Mouse (Mus musculus) limb, embryonic 10.5 days (tissue): ENCODE results near the gene Nrm. TPM values are rescaled to one million over a fixed set of nuclear protein-coding genes. Genes with fewer than 3 reads are reported as not detected.
A peak's percentile ranks its signal among the peaks of the same experiment; 100 is the strongest.

ENCODE experiments used
- DNase-seq: peaks from one replicate; pipeline ENCODE4 v3.0.0-alpha.2; 2017; ENCODE audit warnings: low spot score
- H3K27ac ChIP-seq: fragments of 300-500 bp; sonication (generic); 2 replicates; pipeline ENCODE4 v1.5.1; 2016; ENCODE audit warnings: mild to moderate bottlenecking
- H3K27me3 ChIP-seq: fragments of 300-500 bp; sonication (generic); 2 replicates; pipeline ENCODE4 v1.6.1; 2016; ENCODE audit warnings: low read depth, mild to moderate bottlenecking; ENCODE audit not compliant: poor library complexity, severe bottlenecking
- H3K36me3 ChIP-seq: fragments of 300-500 bp; sonication (generic); 2 replicates; pipeline ENCODE4 v1.6.1; 2016; ENCODE audit warnings: mild to moderate bottlenecking, moderate library complexity
- H3K4me1 ChIP-seq: fragments of 300-500 bp; sonication (generic); 2 replicates; pipeline ENCODE4 v1.6.1; 2016
- H3K4me3 ChIP-seq: fragments of 300-500 bp; sonication (generic); 2 replicates; pipeline ENCODE4 v1.5.1; 2016; ENCODE audit warnings: mild to moderate bottlenecking, moderate library complexity
- H3K9me3 ChIP-seq: fragments of 300-500 bp; sonication (generic); replicated peaks from 2 replicates; pipeline ENCODE4 v1.6.1; 2016; ENCODE audit warnings: mild to moderate bottlenecking
- WGBS: fragments of 180-500 bp; shearing (Covaris S2); methylation state at CpG from one replicate; pipeline ENCODE4 v1.1.7; 2016; 5-methylcytosine and 5-hydroxymethylcytosine counted together
- polyA plus RNA-seq: library from polyadenylated mRNA; unstranded; fragments of >200 nt; fragmentation: Nextera tagmentation; extraction: Ambion mirVana; gene quantifications from 2 replicates; pipeline ENCODE4 v1.2.1, GENCODE M21; 2016

Nrm gene
- polyA plus RNA-seq, 1 experiment from 2014 or later, result 67.1 TPM

DNA sequence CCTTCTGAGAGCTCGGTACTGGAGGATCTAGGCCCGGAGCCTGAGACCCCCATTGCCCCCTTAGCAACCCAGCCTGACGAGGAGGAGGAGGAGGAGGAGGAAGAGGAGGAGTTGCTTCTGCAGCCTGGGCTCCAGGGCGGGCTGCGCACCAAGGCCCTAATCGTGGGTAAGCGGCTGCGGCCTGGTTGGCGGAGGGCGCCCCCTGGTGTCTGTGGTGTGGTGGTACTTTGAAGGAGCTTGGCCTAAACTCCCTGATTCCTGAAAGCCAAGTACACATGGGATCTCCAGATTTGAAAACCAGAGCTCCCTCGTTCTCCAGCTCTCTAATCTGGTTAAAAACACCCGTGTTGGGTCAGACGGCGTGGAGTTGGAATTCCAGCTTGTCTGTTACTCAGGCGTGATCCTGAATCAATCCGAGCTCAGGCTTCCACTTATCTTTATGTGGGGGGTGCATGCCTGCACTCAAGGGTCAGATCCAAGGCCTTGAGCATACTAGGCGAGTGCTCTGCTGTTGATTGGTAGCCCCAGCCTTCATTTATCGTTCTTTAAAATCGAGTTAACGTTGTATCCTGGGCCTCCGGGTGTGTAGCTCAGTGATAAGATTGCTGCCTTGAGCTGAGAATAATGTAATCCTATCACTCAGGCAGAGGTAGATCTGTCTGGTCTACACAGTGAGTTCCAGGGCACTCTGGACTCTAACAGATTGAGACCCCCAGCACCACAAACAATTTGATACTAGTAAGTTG, 12.8 kb downstream of the Nrm start:
- peak; percentile 95 for DNase-seq
- H3K27me3 ChIP-seq, result no peaks in the 10 kb centered on the region
- H3K36me3 ChIP-seq, result peaks cover 64% of the 10 kb centered on the region
- H3K4me1 ChIP-seq, result peaks cover 33% of the 10 kb centered on the region
- peak overlapping the region; percentile 54; the same call in 1 of the 2 replicates for H3K27ac ChIP-seq
- no peaks in the 10 kb centered on the region for H3K9me3 ChIP-seq
- 34% methylated on average over 21 of the region's 21 CpGs for WGBS
- H3K4me3 ChIP-seq, result peak overlapping the region; percentile 9; the same call in 1 of the 2 replicates

GRCm38 (mm10) chr17:35874721-35875120, 13.6 kb downstream of the Nrm start:
- Histone ChIP-seq H3K36me3 (peaks cover 64% of the 10 kb centered on the region), H3K4me1 (peaks cover 25% of the 10 kb centered on the region), H3K9me3 (no peaks in the 10 kb centered on the region), H3K27ac (no peak overlapping the region), H3K4me3 (no peak overlapping the region), H3K27me3 (no peaks in the 10 kb centered on the region)
- WGBS, result 86% methylated on average over 6 of the region's 6 CpGs
- no peak for DNase-seq

DNA sequence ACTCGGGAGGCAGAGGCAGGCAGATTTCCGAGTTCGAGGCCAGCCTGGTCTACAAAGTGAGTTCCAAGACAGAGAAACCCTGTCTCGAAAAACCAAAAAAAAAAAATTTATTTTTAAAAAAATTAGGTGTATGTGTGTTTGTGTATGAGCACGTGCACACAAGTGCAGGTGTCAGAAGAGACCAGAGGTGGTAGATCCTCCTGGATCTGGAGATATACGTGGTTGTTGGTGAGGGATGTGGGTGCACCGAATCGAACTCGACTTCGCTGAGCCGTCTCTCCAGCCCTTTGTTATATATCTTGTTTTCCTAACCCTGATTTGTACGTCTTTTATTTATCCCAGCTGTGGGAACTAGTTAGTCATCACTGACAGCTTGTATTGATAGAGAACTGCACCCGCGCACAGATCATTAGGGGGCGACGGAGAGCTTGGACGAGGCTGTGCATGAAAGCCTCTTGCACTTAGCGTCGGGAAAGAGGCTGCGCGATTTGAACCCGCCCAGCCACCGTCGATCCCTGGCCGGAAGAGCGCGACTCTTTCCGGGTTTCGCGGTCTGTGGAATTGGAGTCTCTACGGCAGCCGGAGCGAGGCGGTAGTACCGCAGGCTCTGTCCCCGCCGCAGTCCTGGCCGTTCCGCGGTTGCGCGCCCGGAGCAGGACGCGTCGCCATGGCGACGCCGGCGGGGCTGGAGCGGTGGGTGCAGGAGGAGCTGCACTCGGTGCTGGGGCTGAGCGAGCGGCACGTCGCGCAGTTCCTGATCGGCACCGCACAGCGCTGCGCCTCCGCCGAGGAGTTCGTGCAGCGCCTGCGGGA, 18.3 kb downstream of the Nrm start, which contains the start of gene Dhx16:
Gene Dhx16, plus strand, starts transcription at position 575 of the 813 bp plus-strand sequence.
- Histone ChIP-seq H3K4me1 (peaks cover 12% of the 10 kb centered on the region), H3K9me3 (no peaks in the 10 kb centered on the region), H3K36me3 (peaks cover 58% of the 10 kb centered on the region), H3K27me3 (no peaks in the 10 kb centered on the region), H3K4me3 (peak within 1 kb of the TSS; percentile 98), H3K27ac (peak within 1 kb of the TSS; percentile 86)
- WGBS, result 6% methylated on average over 66 of the region's 66 CpGs
- DNase-seq, result peak; percentile 98

DNA sequence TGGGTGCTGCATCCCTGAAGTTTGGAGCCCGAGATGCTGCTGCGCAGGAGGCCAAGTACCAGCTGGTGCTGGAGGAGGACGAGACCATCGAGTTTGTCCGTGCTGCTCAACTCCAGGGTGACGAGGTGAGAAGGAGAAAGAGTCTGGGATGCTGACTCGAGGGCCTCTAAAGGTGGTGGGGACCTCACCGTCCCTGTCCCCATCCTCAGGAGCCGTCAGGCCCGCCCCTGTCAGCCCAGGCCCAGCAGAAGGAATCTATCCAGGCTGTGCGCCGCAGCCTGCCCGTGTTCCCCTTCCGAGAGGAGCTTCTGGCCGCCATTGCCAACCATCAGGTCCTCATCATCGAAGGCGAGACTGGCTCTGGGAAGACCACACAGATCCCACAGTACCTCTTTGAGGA, 21.8 kb downstream of the Nrm start:
- Histone ChIP-seq H3K9me3 (no peaks in the 10 kb centered on the region), H3K36me3 (peaks cover 68% of the 10 kb centered on the region), H3K27ac (no peak overlapping the region), H3K4me1 (peaks cover 12% of the 10 kb centered on the region), H3K27me3 (no peaks in the 10 kb centered on the region), H3K4me3 (no peak overlapping the region)
- DNase-seq, result no peak
- WGBS, result 91% methylated on average over 17 of the region's 17 CpGs

- 96% methylated on average over 14 of the region's 14 CpGs for WGBS
- H3K27me3 ChIP-seq, result no peaks in the 10 kb centered on the region
- no peaks in the 10 kb centered on the region for H3K9me3 ChIP-seq
- H3K4me3 ChIP-seq, result no peak overlapping the region
- peaks cover 12% of the 10 kb centered on the region for H3K4me1 ChIP-seq
- no peak for DNase-seq
- peaks cover 77% of the 10 kb centered on the region for H3K36me3 ChIP-seq
- no peak overlapping the region for H3K27ac ChIP-seq
Observed at GRCm38 (mm10) chr17:35883777-35884176, 22.7 kb downstream of the Nrm start.

DNA sequence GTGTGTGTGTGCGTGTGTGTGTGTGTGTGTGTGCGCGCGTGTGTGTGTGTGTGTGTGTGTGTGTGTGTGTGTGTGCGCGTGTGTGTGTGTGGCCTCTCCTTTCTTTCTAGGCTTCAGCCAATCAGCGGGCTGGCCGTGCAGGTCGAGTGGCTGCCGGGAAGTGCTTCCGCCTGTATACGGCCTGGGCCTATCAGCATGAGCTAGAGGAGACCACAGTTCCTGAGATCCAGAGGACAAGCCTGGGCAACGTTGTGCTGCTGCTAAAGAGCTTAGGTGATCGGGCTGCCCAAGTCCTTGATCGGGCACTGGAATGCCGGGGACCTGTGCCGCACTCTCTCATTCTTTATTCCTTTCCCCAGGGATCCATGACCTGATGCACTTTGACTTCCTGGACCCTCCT, 26.6 kb downstream of the Nrm start:
- H3K4me3 ChIP-seq, result no peak overlapping the region
- no peak for DNase-seq
- 89% methylated on average over 10 of the region's 17 CpGs for WGBS
- peaks cover 100% of the 10 kb centered on the region for H3K36me3 ChIP-seq
- no peaks in the 10 kb centered on the region for H3K27me3 ChIP-seq
- no peak overlapping the region for H3K27ac ChIP-seq
- no peaks in the 10 kb centered on the region for H3K4me1 ChIP-seq
- H3K9me3 ChIP-seq, result no peaks in the 10 kb centered on the region

GRCm38 (mm10) chr17:35896781-35897643, 35.9 kb downstream of the Nrm start, which contains the start of gene 2310061I04Rik:
2310061I04Rik (minus strand) TSS chr17:35897431.
- H3K36me3 ChIP-seq, result peaks cover 78% of the 10 kb centered on the region
- peak within 1 kb of the TSS; percentile 90 for H3K4me3 ChIP-seq
- peak within 1 kb of the TSS; percentile 96 for H3K27ac ChIP-seq
- DNase-seq, result peak; percentile 94
- H3K4me1 ChIP-seq, result peaks cover 26% of the 10 kb centered on the region
- under 1% methylated on average over 82 of the region's 86 CpGs for whole genome bisulfite sequencing
- H3K27me3 ChIP-seq, result no peaks in the 10 kb centered on the region
- H3K9me3 ChIP-seq, result no peaks in the 10 kb centered on the region

DNA sequence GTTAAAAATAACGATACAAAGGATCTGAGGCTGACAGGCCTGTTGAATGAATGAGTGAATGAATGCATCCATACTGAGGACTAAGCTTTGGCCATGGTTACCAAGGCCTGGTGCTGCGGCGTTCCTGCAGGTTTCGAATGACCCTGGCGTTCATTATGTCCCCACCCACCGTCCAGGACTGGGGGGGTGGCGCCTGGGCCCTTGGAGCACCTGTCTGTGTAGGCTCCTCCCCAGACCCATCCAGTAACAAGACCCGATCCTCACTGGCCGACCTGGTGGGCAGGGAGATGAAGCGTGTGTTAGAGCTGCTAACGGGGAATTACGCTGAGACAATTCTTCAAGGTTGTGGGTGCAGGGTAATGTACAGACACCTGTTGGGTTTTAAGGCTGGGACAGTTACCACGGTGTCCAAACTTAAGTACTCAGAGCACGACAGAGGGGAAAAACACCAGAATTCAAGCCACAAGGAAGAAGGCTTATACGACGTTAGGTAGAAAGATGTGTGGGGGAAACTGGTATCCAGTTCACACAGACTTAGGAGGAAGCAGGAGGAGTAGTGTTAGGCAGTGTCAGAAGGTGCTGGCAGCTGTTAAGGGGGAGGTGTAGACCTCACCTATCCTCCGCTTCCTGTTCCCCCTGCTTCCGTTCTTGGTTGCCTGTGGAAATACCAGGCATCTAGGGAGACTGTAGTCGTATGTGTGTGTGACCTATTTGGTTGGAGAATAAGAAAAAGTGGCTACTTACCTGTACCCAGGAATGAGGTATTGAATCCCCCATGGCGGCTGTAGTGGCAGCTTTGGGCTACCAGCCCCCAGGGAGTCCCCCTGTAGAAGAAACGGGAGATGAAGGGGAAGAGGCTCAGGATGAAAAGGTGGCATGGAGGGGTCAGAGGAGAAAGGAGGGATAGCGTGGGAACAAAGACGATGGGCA, 36.8 kb downstream of the Nrm start:
- H3K27me3 ChIP-seq, result no peaks in the 10 kb centered on the region
- peak overlapping the region; percentile 90 for H3K4me3 ChIP-seq
- H3K4me1 ChIP-seq, result peaks cover 26% of the 10 kb centered on the region
- H3K27ac ChIP-seq, result peak overlapping the region; percentile 96; the same call in 1 of the 2 replicates
- no peaks in the 10 kb centered on the region for H3K9me3 ChIP-seq
- DNase-seq, result peak; percentile 49
- WGBS, result 41% methylated on average over 23 of the region's 23 CpGs
- H3K36me3 ChIP-seq, result peaks cover 78% of the 10 kb centered on the region

DNA sequence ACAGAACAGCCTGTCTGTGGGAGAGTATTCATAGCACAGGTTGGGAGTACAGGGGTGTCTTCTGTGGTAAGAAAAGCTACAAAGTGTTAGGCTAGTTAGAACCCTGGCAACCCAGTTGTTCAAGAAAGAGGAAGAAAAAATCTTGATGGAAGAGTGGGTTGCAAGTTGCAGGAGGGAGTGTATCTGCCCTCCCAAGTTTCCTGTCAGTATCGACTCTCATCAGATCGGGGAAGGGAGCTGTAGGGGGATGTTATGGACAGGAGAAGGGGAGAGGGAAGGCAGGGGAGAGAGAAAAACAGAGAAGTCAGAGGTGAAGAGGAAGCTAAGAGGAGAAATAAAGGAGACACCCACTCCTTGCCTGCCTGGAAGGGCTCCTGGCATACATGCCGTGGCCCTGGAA, 39.5 kb downstream of the Nrm start:
- peaks cover 22% of the 10 kb centered on the region for H3K4me1 ChIP-seq
- peaks cover 80% of the 10 kb centered on the region for H3K36me3 ChIP-seq
- H3K27ac ChIP-seq, result no peak overlapping the region
- WGBS, result 90% methylated on average over 3 of the region's 3 CpGs
- H3K27me3 ChIP-seq, result no peaks in the 10 kb centered on the region
- H3K4me3 ChIP-seq, result no peak overlapping the region
- H3K9me3 ChIP-seq, result no peaks in the 10 kb centered on the region
- DNase-seq, result no peak

GRCm38 (mm10) chr17:35903343-35903991, 42.3 kb downstream of the Nrm start:
- no peaks in the 10 kb centered on the region for H3K9me3 ChIP-seq
- H3K27ac ChIP-seq, result no peak overlapping the region
- DNase-seq, result no peak
- peaks cover 97% of the 10 kb centered on the region for H3K36me3 ChIP-seq
- no peak overlapping the region for H3K4me3 ChIP-seq
- no peaks in the 10 kb centered on the region for H3K27me3 ChIP-seq
- H3K4me1 ChIP-seq, result peaks cover 2% of the 10 kb centered on the region
- WGBS, result 94% methylated on average over 9 of the region's 9 CpGs

- Histone ChIP-seq H3K36me3 (peaks cover 98% of the 10 kb centered on the region), H3K27ac (no peak overlapping the region), H3K4me1 (peaks cover 7% of the 10 kb centered on the region), H3K4me3 (no peak overlapping the region), H3K27me3 (no peaks in the 10 kb centered on the region), H3K9me3 (no peaks in the 10 kb centered on the region)
- 85% methylated on average over 4 of the region's 4 CpGs for WGBS
- DNase-seq, result no peak
Observed at GRCm38 (mm10) chr17:35903992-35904355, 42.9 kb downstream of the Nrm start.
